Mouse (Mus musculus): ENCODE measurements around the gene Rab5b.

GRCm38 (mm10) chr10:128743791-128744191 is 47.7 kb upstream of the Rab5b start:
- TF ChIP-seq EP300 (IDR thresholded peaks at IDR 0.05; ENCODE audit: insufficient read depth, low read depth, low read length) (no peak), POLR2A (IDR thresholded peaks at IDR 0.05; ENCODE audit: insufficient read depth, low read depth, low read length) (peak; percentile 57; the same call in 1 of the 2 replicates), CTCF (IDR thresholded peaks at IDR 0.05) (no peak)

All from heart, adult 2 months (tissue).